Mouse (Mus musculus) kidney, postnatal 0 days (tissue): ENCODE measurements around the gene Ptcra. TPM values are rescaled to one million over a fixed set of nuclear protein-coding genes. Genes with fewer than 3 reads are reported as not detected.
"Not testable (repeated sequence)": the region's sequence is repeated elsewhere in the genome, so short reads cannot be mapped to it uniquely, and the experiment has no call there.

Source experiments
- ATAC-seq: fragments of 200-750 bp; cut with Nextera tagmentation; replicated peaks from 2 replicates; pipeline ENCODE4 v1.8.0; 2017; ENCODE audit warnings: low read depth, moderate number of reproducible peaks, moderate TSS enrichment, moderate library complexity; ENCODE audit not compliant: low FRiP score
- DNase-seq: peaks from one replicate; pipeline ENCODE4 v3.0.0-alpha.2; 2016; ENCODE audit warnings: low spot score
- H3K27ac ChIP-seq: fragments of 300-500 bp; sonication (generic); 2 replicates; pipeline ENCODE4 v1.5.1; 2014; ENCODE audit warnings: mild to moderate bottlenecking
- H3K27me3 ChIP-seq: fragments of 300-500 bp; sonication (generic); 2 replicates; pipeline ENCODE4 v1.6.1; 2014; ENCODE audit warnings: low read length, mixed read lengths; ENCODE audit not compliant: insufficient read depth
- H3K36me3 ChIP-seq: fragments of 300-500 bp; sonication (generic); 2 replicates; pipeline ENCODE4 v1.6.1; 2014; ENCODE audit warnings: low read length, mixed read lengths; ENCODE audit not compliant: insufficient read depth
- H3K4me1 ChIP-seq: fragments of 300-500 bp; sonication (generic); replicated peaks from 2 replicates; pipeline ENCODE4 v1.6.1; 2014; ENCODE audit warnings: antibody characterized with exemption, low read length, mixed read lengths; ENCODE audit not compliant: insufficient read depth
- H3K4me2 ChIP-seq: fragments of 300-500 bp; sonication (generic); 2 replicates; pipeline ENCODE4 v1.6.1; 2014; ENCODE audit warnings: mild to moderate bottlenecking, low read length, moderate library complexity, mixed read lengths
- H3K4me3 ChIP-seq: fragments of 300-500 bp; sonication (generic); replicated peaks from 2 replicates; pipeline ENCODE4 v1.5.1; 2014; ENCODE audit warnings: low read depth, low read length
- H3K9ac ChIP-seq: fragments of 300-500 bp; sonication (generic); 2 replicates; pipeline ENCODE4 v1.6.1; 2014; ENCODE audit warnings: low read depth, low read length
- H3K9me3 ChIP-seq: fragments of 300-500 bp; sonication (generic); replicated peaks from 2 replicates; pipeline ENCODE4 v1.6.1; 2016; ENCODE audit warnings: low read length, inconsistent platforms, mixed read lengths
- CTCF ChIP-seq: IDR thresholded peaks from 2 replicates; pipeline ENCODE4 v1.5.1; 2016; ENCODE audit warnings: antibody characterized with exemption, low read depth, mild to moderate bottlenecking, moderate library complexity
- WGBS: fragments of 180-500 bp; shearing (Covaris S2); extraction: QIAGEN DNeasy Blood & Tissue Kit; methylation state at CpG from one replicate; pipeline ENCODE4 v1.1.7; 2014; 5-methylcytosine and 5-hydroxymethylcytosine counted together
- polyA plus RNA-seq: library from polyadenylated mRNA; unstranded; fragments of >200 nt; fragmentation: Nextera tagmentation; extraction: Ambion mirVana; gene quantifications from 2 replicates; pipeline ENCODE4 v1.2.1, GENCODE M21; 2015

The Ptcra gene
- polyA plus RNA-seq, 1 experiment from 2014 or later = 0.12 TPM

DNA sequence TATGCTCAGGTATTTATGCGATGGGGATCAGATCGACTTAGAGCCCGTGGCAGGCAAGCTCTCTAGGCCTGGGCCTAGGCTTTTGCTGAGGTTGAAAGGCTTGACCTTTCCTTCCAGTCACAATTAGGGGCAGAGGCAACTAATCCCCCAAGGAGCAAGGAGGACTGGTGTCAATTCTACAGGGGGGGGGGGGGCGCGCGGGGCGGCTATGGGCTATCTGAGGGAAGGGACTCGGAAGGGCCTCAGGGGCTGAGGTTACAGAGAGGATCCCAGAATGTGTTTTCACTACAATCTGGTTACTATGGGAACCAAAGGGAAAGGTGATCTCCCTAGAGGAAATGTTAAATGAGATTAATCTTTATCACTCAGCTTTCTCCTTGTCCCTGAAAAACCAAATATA is 33.9 kb upstream of the Ptcra start:
- Histone ChIP-seq H3K9me3 (no peaks in the 10 kb centered on the region), H3K4me3 (no peak overlapping the region), H3K4me2 (no peak overlapping the region), H3K27ac (no peak overlapping the region), H3K27me3 (no peaks in the 10 kb centered on the region), H3K4me1 (no peaks in the 10 kb centered on the region), H3K36me3 (peaks cover 25% of the 10 kb centered on the region), H3K9ac (no peak overlapping the region)
- peak; percentile 11 for DNase-seq
- 45% methylated on average over 4 of the region's 8 CpGs for WGBS
- no peak for ATAC-seq
- no peak for TF ChIP-seq CTCF

DNA sequence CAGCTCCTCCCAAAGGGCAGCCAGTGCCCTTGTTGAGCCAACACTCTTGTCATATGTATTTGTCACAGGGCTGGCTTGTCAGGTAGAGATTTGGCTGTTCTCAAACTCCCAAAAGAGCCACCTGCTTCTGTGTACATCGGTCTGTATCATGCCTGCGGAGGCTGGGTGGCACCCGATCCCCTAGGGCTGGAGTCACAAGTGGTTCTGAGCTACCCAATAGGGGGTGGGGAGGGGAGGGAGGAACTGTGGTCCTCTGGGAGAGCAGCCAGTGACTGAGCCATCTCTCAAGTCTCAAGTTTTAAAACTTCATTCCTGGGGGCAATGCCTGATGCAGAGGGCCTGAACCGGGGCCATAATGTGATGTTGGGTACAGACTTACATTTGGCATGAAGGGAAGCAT is 33.2 kb upstream of the Ptcra start:
- Histone ChIP-seq H3K9me3 (no peaks in the 10 kb centered on the region), H3K27ac (no peak overlapping the region), H3K4me3 (no peak overlapping the region), H3K36me3 (peaks cover 23% of the 10 kb centered on the region), H3K4me1 (no peaks in the 10 kb centered on the region), H3K27me3 (no peaks in the 10 kb centered on the region), H3K9ac (no peak overlapping the region), H3K4me2 (no peak overlapping the region)
- ATAC-seq (no peak), DNase-seq (no peak)
- TF ChIP-seq CTCF = no peak
- 81% methylated on average over 4 of the region's 4 CpGs for WGBS

DNA sequence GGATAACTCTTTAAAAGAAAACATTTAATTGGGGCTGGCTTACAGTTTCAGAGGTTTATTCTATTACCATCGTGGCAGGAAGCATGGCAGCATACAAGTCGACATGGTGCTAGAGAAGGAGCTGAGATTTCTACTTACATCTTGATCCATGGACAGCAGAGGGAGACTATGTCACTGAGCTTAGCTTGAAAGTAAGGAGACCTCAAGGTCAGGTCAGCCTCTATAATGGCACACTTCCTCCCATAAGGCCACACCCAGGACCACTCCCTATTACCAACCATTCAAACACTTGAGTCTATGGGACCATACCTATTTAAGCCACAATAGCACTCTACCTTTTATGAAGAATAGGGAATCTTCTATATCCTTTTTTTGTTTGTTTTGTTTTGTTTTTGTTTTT is 29.5 kb upstream of the Ptcra start:
- H3K9me3 ChIP-seq = no peaks in the 10 kb centered on the region
- no peak overlapping the region for H3K27ac ChIP-seq
- no peak overlapping the region for H3K9ac ChIP-seq
- WGBS = 82% methylated on average over 2 of the region's 2 CpGs
- DNase-seq = no peak
- H3K27me3 ChIP-seq = no peaks in the 10 kb centered on the region
- no peaks in the 10 kb centered on the region for H3K36me3 ChIP-seq
- no peak overlapping the region for H3K4me3 ChIP-seq
- no peak overlapping the region for H3K4me2 ChIP-seq
- no peak; the same call in 1 of the 2 replicates for TF ChIP-seq CTCF
- no peak for ATAC-seq
- no peaks in the 10 kb centered on the region for H3K4me1 ChIP-seq

DNA sequence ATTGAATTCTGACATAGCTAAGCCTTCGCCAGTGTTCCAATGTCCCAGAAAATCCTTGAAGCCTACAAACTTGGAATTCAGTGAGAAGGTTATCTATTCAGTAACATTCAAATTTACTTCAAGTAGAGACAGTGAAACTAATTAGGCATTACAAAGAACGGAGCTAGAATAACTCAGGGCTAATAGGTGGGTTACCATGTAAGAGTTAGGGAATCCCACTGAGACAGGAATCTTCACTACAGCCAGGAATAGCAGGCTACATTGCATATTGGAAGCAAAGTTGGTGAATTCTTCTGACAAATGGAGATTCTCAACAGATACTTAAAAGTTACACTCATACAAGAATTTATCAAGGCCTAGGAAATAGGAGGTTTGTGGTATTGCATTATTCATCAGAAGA is 24.5 kb upstream of the Ptcra start:
- not testable (repeated sequence) for DNase-seq, H3K27me3 ChIP-seq, H3K4me1 ChIP-seq, H3K27ac ChIP-seq, H3K4me3 ChIP-seq, H3K9ac ChIP-seq, H3K9me3 ChIP-seq, H3K4me2 ChIP-seq, H3K36me3 ChIP-seq, ATAC-seq
- 54% methylated on average over 2 of the region's 2 CpGs for WGBS

DNA sequence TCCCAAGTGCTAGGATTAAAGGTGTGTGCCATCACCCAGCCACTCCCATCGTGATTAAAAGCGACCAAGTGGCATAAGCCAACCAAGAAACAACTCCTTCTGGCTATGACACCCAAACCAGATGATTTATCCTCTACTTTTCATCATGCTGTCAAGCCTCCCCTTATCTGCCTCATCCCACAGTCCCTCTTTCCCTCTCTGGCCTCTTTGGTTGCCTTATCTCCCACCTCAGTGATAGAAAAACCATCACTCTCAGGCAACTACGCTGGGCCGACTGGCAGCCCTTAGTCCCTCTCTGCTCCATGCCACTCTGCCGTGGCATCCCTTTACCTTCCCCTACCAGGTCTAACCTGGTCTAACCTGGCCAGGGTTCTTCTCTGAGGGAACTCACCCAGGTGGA is 23.4 kb upstream of the Ptcra start:
- no peak for DNase-seq
- no peak overlapping the region for H3K4me3 ChIP-seq
- H3K9ac ChIP-seq = no peak overlapping the region
- no peak for ATAC-seq
- TF ChIP-seq CTCF = no peak
- H3K27me3 ChIP-seq = no peaks in the 10 kb centered on the region
- no peak overlapping the region for H3K4me2 ChIP-seq
- H3K4me1 ChIP-seq = no peaks in the 10 kb centered on the region
- H3K27ac ChIP-seq = no peak overlapping the region
- H3K36me3 ChIP-seq = no peaks in the 10 kb centered on the region
- H3K9me3 ChIP-seq = no peaks in the 10 kb centered on the region
- 90% methylated on average over 5 of the region's 5 CpGs for WGBS

DNA sequence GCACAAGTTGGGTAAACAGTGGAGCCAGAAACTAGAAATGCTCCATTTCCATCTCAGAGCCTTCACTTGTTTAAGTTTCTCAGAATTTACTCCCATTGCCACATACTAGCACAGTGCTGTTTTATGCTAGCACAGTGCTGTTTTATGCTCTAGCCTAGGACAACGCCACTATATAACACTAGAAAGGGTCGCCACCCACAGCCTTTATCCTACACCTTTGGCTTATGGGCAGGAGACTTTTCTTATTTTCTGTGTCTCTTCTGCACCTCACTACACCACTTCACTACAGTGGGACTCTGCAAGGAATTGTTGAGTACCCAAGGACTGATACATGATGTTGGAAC is 19.7 kb upstream of the Ptcra start:
- TF ChIP-seq CTCF = no peak
- ATAC-seq = no peak
- WGBS = 81% methylated on average over 2 of the region's 2 CpGs

More for the DNA sequence above, 19.7 kb upstream of the Ptcra start:
- H3K27ac ChIP-seq = peak overlapping the region; percentile 82
- peak overlapping the region; percentile 62 for H3K4me3 ChIP-seq
- DNase-seq = no peak
- peak overlapping the region; percentile 61; the same call in 1 of the 2 replicates for H3K9ac ChIP-seq
- H3K4me2 ChIP-seq = peak overlapping the region; percentile 66
- H3K27me3 ChIP-seq = no peaks in the 10 kb centered on the region
- H3K9me3 ChIP-seq = no peaks in the 10 kb centered on the region
- peaks cover 18% of the 10 kb centered on the region for H3K36me3 ChIP-seq
- H3K4me1 ChIP-seq = 0 out of 2 replicates have a peak, but pooled peaks cover 3% of the 10 kb centered on the region
